Mouse (Mus musculus): ENCODE results near the gene Ap1b1.

GRCm38 (mm10) chr11:5035421-5035820, 48.8 kb downstream of the Ap1b1 start:
- TF ChIP-seq EP300 (optimal IDR thresholded peaks at IDR 0.05) (no peak), CTCF (IDR thresholded peaks at IDR 0.05; ENCODE audit: low read depth) (no peak)
